Mouse (Mus musculus) hindbrain, embryonic 15.5 days (tissue): ENCODE results near the gene Bpifa1. TPM values are rescaled to one million over a fixed set of nuclear protein-coding genes. Genes with fewer than 3 reads are reported as not detected.

Experiments used
- polyA plus RNA-seq: library from polyadenylated mRNA; unstranded; fragments of >200 nt; fragmentation: Nextera tagmentation; extraction: Ambion mirVana; gene quantifications from 2 replicates; pipeline ENCODE4 v1.2.1, GENCODE M21; 2015

Bpifa1 gene
- polyA plus RNA-seq, 1 experiment from 2014 or later, result 0.18 TPM

Other genes starting within 250 kb of the Bpifa1 start
- 0.12 TPM in 1 of 2 replicates, not detected in the other for gene Bpifb6, start 242.5 kb upstream of the Bpifa1 start, polyA plus RNA-seq
- gene Bpifb3, start 224.7 kb upstream of the Bpifa1 start, polyA plus RNA-seq, result not detected in 2 replicates
- gene Bpifb4, start 204.7 kb upstream of the Bpifa1 start, polyA plus RNA-seq, result not detected in 2 replicates
- not detected in 2 replicates for gene Bpifa6, start 167.9 kb upstream of the Bpifa1 start, polyA plus RNA-seq
- gene Bpifa2, start 134.6 kb upstream of the Bpifa1 start, polyA plus RNA-seq, result not detected in 2 replicates
- gene Bpifa3, start 12.5 kb upstream of the Bpifa1 start, polyA plus RNA-seq, result not detected in 2 replicates
- gene Bpifa5, start 19.7 kb downstream of the Bpifa1 start, polyA plus RNA-seq, result not detected in 2 replicates
- gene Bpifb1, start 47.9 kb downstream of the Bpifa1 start, polyA plus RNA-seq, result 0.25 and 0.29 TPM in 2 replicates
- 0.14 and 0.22 TPM in 2 replicates for gene Bpifb5, start 80.9 kb downstream of the Bpifa1 start, polyA plus RNA-seq
- gene Bpifb9a, start 115.0 kb downstream of the Bpifa1 start, polyA plus RNA-seq, result not detected in 2 replicates
- not detected in 2 replicates for gene Bpifb9b, start 164.3 kb downstream of the Bpifa1 start, polyA plus RNA-seq
- gene Cdk5rap1, start 230.1 kb downstream of the Bpifa1 start, polyA plus RNA-seq, result 12.8 and 13.2 TPM in 2 replicates